Mouse (Mus musculus): ENCODE results near the gene Clec2h.

GRCm38 (mm10) chr6:128722959-128723358 is 60.8 kb downstream of the Clec2h start, which contains the start of gene Klrb1:
- TF ChIP-seq CEBPB (IDR thresholded peaks at IDR 0.05; ENCODE audit: insufficient read depth, poor library complexity, severe bottlenecking) (no peak), MAX (IDR thresholded peaks at IDR 0.05; ENCODE audit: low read depth) (no peak), TCF12 (IDR thresholded peaks at IDR 0.05; ENCODE audit: insufficient read depth, poor library complexity, severe bottlenecking) (no peak), MYOD1 (IDR thresholded peaks at IDR 0.05; ENCODE audit: control insufficient read depth in 1 of 3, insufficient read length in 2 of 3, low read depth in 2 of 3) (no peak), POLR2A (IDR thresholded peaks at IDR 0.05; ENCODE audit: insufficient read length, low read depth) (no peak), MYOG (IDR thresholded peaks at IDR 0.05; ENCODE audit: control insufficient read depth in 1 of 3, insufficient read depth in 1 of 3, insufficient read length in 2 of 3, low read depth in 2 of 3) (no peak), POLR2AphosphoS2 (IDR thresholded peaks at IDR 0.05; ENCODE audit: insufficient read length, low read depth) (no peak), USF1 (IDR thresholded peaks at IDR 0.05; ENCODE audit: low read depth) (no peak), E2F4 (IDR thresholded peaks at IDR 0.05; ENCODE audit: insufficient read depth) (no peak), SRF (IDR thresholded peaks at IDR 0.05; ENCODE audit: control insufficient read depth, insufficient read length, low read depth) (no peak)

All from myocyte (in vitro differentiated cells).